Mouse (Mus musculus) kidney, embryonic 14.5 days (tissue): ENCODE data around the gene Gm21788. TPM values are rescaled to one million over a fixed set of nuclear protein-coding genes. Genes with fewer than 3 reads are reported as not detected.
"Not testable (repeated sequence)": the region's sequence is repeated elsewhere in the genome, so short reads cannot be mapped to it uniquely, and the experiment has no call there.

ENCODE experiments used
- ATAC-seq: fragments of 200-750 bp; cut with Nextera tagmentation; 2 replicates; pipeline ENCODE4 v1.8.0; 2017; ENCODE audit warnings: moderate number of reproducible peaks, mild to moderate bottlenecking, moderate TSS enrichment, moderate library complexity; ENCODE audit not compliant: low FRiP score, low TSS enrichment
- H3K27ac ChIP-seq: fragments of 300-500 bp; sonication (generic); 2 replicates; pipeline ENCODE4 v1.5.1; 2014; ENCODE audit warnings: low read depth, mild to moderate bottlenecking, low read length, moderate library complexity, mixed read lengths
- H3K27me3 ChIP-seq: fragments of 300-500 bp; sonication (generic); 2 replicates; pipeline ENCODE4 v1.6.1; 2014; ENCODE audit warnings: mild to moderate bottlenecking, low read length; ENCODE audit not compliant: control insufficient read depth, insufficient read depth
- H3K36me3 ChIP-seq: fragments of 300-500 bp; sonication (generic); 2 replicates; pipeline ENCODE4 v1.6.1; 2014; ENCODE audit warnings: low read length, mixed read lengths; ENCODE audit not compliant: control insufficient read depth, insufficient read depth
- H3K4me1 ChIP-seq: fragments of 300-500 bp; sonication (generic); 2 replicates; pipeline ENCODE4 v1.6.1; 2014; ENCODE audit warnings: low read length, mixed read lengths; ENCODE audit not compliant: control insufficient read depth, insufficient read depth
- H3K4me2 ChIP-seq: fragments of 300-500 bp; sonication (generic); replicated peaks from 2 replicates; pipeline ENCODE4 v1.6.1; 2014; ENCODE audit warnings: low read depth, mild to moderate bottlenecking, low read length
- H3K4me3 ChIP-seq: fragments of 300-500 bp; sonication (generic); 2 replicates; pipeline ENCODE4 v1.5.1; 2014; ENCODE audit warnings: mild to moderate bottlenecking, low read length
- H3K9ac ChIP-seq: fragments of 300-500 bp; sonication (generic); 2 replicates; pipeline ENCODE4 v1.6.1; 2014; ENCODE audit warnings: low read depth, mild to moderate bottlenecking, low read length, moderate library complexity
- H3K9me3 ChIP-seq: fragments of 300-500 bp; sonication (generic); 2 replicates; pipeline ENCODE4 v1.6.1; 2016; ENCODE audit warnings: low read length; ENCODE audit not compliant: control insufficient read depth
- WGBS: fragments of 180-500 bp; shearing (Covaris S2); extraction: QIAGEN DNeasy Blood & Tissue Kit; methylation state at CpG from one replicate; pipeline ENCODE4 v1.1.7; 2014; 5-methylcytosine and 5-hydroxymethylcytosine counted together
- polyA plus RNA-seq: library from polyadenylated mRNA; unstranded; fragments of >200 nt; fragmentation: Nextera tagmentation; extraction: Ambion mirVana; gene quantifications from 2 replicates; pipeline ENCODE4 v1.2.1, GENCODE M21; 2014

Gm21788 gene
- polyA plus RNA-seq, result not detected in 2 replicates

- H3K4me2 ChIP-seq, H3K4me1 ChIP-seq, H3K27ac ChIP-seq, H3K27me3 ChIP-seq, ATAC-seq, H3K36me3 ChIP-seq, H3K4me3 ChIP-seq, H3K9ac ChIP-seq, H3K9me3 ChIP-seq: not testable (repeated sequence)
- WGBS, result no CpG with 5 or more reads among the region's 3 CpGs
Observed at GRCm38 (mm10) chrY:7404710-7405109, at the start of gene Gm21788. Gene Gm21788, plus strand, starts transcription at chrY:7405010.

Other genes with a start within 250 kb of the Gm21788 start
- gene Gm21244, start 235.7 kb upstream of the Gm21788 start, polyA plus RNA-seq, result not detected in 2 replicates
- gene Gm28998, start 151.2 kb upstream of the Gm21788 start, polyA plus RNA-seq, result not detected in 2 replicates
- gene Gm20826, start 233.5 kb downstream of the Gm21788 start, polyA plus RNA-seq, result 0.07 TPM in 1 of 2 replicates, not detected in the other